Mouse (Mus musculus): ENCODE measurements at regions not wholly inside any gene's neighbourhood (a gene's known extent, or its start where the extent isn't known, plus 50 kb on each side); places are given as distances from the start of the nearest gene placed in this dataset.

GRCm38 (mm10) chr3:18295921-18296320, 347.7 kb downstream of the Cypt12 start:
- DNase-seq (ENCODE audit: extremely low spot score, low spot score) = no peak
- H3K27ac ChIP-seq = no peak overlapping the region
- 90% methylated on average over 4 of the region's 4 CpGs for WGBS

GRCm38 (mm10) chr3:18298699-18299098, 350.5 kb downstream of the Cypt12 start:
- H3K9me3 ChIP-seq = no peaks in the 10 kb centered on the region
- no peak overlapping the region for H3K4me3 ChIP-seq
- H3K4me1 ChIP-seq = no peaks in the 10 kb centered on the region
- H3K27ac ChIP-seq = no peak overlapping the region
- no peak for DNase-seq (ENCODE audit: extremely low spot score, low spot score)
- 96% methylated on average over 3 of the region's 3 CpGs for WGBS
- H3K27me3 ChIP-seq (ENCODE audit: poor library complexity, severe bottlenecking) = no peaks in the 10 kb centered on the region
- no peaks in the 10 kb centered on the region for H3K36me3 ChIP-seq (replicated peaks)

More at GRCm38 (mm10) chr3:18295921-18296320, 347.7 kb downstream of the Cypt12 start:
- no peaks in the 10 kb centered on the region for H3K27me3 ChIP-seq (ENCODE audit: poor library complexity, severe bottlenecking)
- H3K4me1 ChIP-seq = no peaks in the 10 kb centered on the region
- H3K9me3 ChIP-seq = no peaks in the 10 kb centered on the region
- no peaks in the 10 kb centered on the region for H3K36me3 ChIP-seq (replicated peaks)
- H3K4me3 ChIP-seq = no peak overlapping the region

- Histone ChIP-seq H3K27me3 (ENCODE audit: poor library complexity, severe bottlenecking) (no peaks in the 10 kb centered on the region), H3K4me3 (no peak overlapping the region), H3K27ac (no peak overlapping the region), H3K9me3 (no peaks in the 10 kb centered on the region), H3K36me3 (replicated peaks) (no peaks in the 10 kb centered on the region), H3K4me1 (no peaks in the 10 kb centered on the region)
- DNase-seq (ENCODE audit: extremely low spot score, low spot score) = no peak
- WGBS = 81% methylated on average over 2 of the region's 2 CpGs
Measured at GRCm38 (mm10) chr3:18299502-18299901, 351.3 kb downstream of the Cypt12 start.

- no peaks in the 10 kb centered on the region for H3K4me1 ChIP-seq
- DNase-seq (ENCODE audit: extremely low spot score, low spot score) = no peak
- H3K4me3 ChIP-seq = no peak overlapping the region
- H3K27ac ChIP-seq = no peak overlapping the region
- H3K36me3 ChIP-seq (replicated peaks) = no peaks in the 10 kb centered on the region
- H3K27me3 ChIP-seq (ENCODE audit: poor library complexity, severe bottlenecking) = no peaks in the 10 kb centered on the region
- 97% methylated on average over 2 of the region's 2 CpGs for WGBS
- H3K9me3 ChIP-seq = no peaks in the 10 kb centered on the region; the same call in 1 of the 2 replicates
Measured at GRCm38 (mm10) chr3:18319433-18319832, 371.2 kb downstream of the Cypt12 start.

GRCm38 (mm10) chr3:18333182-18333581, 385.0 kb downstream of the Cypt12 start:
- Histone ChIP-seq H3K4me3 (no peak overlapping the region), H3K36me3 (replicated peaks) (no peaks in the 10 kb centered on the region), H3K9me3 (no peaks in the 10 kb centered on the region), H3K4me1 (no peaks in the 10 kb centered on the region), H3K27ac (no peak overlapping the region), H3K27me3 (ENCODE audit: poor library complexity, severe bottlenecking) (no peaks in the 10 kb centered on the region)
- DNase-seq (ENCODE audit: extremely low spot score, low spot score) = no peak

- WGBS = 40% methylated on average over 1 of the region's 1 CpGs
- Histone ChIP-seq H3K36me3 (replicated peaks) (no peaks in the 10 kb centered on the region), H3K9me3 (no peaks in the 10 kb centered on the region), H3K4me3 (no peak overlapping the region), H3K27me3 (ENCODE audit: poor library complexity, severe bottlenecking) (no peaks in the 10 kb centered on the region), H3K27ac (no peak overlapping the region), H3K4me1 (no peaks in the 10 kb centered on the region)
- DNase-seq (ENCODE audit: extremely low spot score, low spot score) = no peak
Measured at GRCm38 (mm10) chr3:18339189-18339588, 391.0 kb downstream of the Cypt12 start.

- Histone ChIP-seq H3K36me3 (replicated peaks) (no peaks in the 10 kb centered on the region), H3K27me3 (ENCODE audit: poor library complexity, severe bottlenecking) (no peaks in the 10 kb centered on the region), H3K4me3 (no peak overlapping the region), H3K27ac (no peak overlapping the region), H3K9me3 (no peaks in the 10 kb centered on the region), H3K4me1 (no peaks in the 10 kb centered on the region)
- 89% methylated on average over 8 of the region's 8 CpGs for WGBS
- DNase-seq (ENCODE audit: extremely low spot score, low spot score) = no peak
Measured at GRCm38 (mm10) chr3:18341757-18342156, 393.5 kb downstream of the Cypt12 start.

- 88% methylated on average over 8 of the region's 8 CpGs for WGBS
- no peaks in the 10 kb centered on the region for H3K9me3 ChIP-seq
- H3K36me3 ChIP-seq (replicated peaks) = no peaks in the 10 kb centered on the region
- no peaks in the 10 kb centered on the region for H3K4me1 ChIP-seq
- H3K27me3 ChIP-seq (ENCODE audit: poor library complexity, severe bottlenecking) = no peaks in the 10 kb centered on the region
- no peak overlapping the region for H3K4me3 ChIP-seq
- no peak for DNase-seq (ENCODE audit: extremely low spot score, low spot score)
- H3K27ac ChIP-seq = no peak overlapping the region
Measured at GRCm38 (mm10) chr3:18378014-18379005, 430.1 kb downstream of the Cypt12 start.

- Histone ChIP-seq H3K27me3 (ENCODE audit: poor library complexity, severe bottlenecking) (no peaks in the 10 kb centered on the region), H3K9me3 (no peaks in the 10 kb centered on the region), H3K4me1 (no peaks in the 10 kb centered on the region), H3K27ac (no peak overlapping the region), H3K4me3 (no peak overlapping the region), H3K36me3 (replicated peaks) (no peaks in the 10 kb centered on the region)
- WGBS = 89% methylated on average over 4 of the region's 4 CpGs
- DNase-seq (ENCODE audit: extremely low spot score, low spot score) = no peak
Measured at GRCm38 (mm10) chr3:18421886-18422575, 473.8 kb downstream of the Cypt12 start.

GRCm38 (mm10) chr3:18428908-18429307, 480.7 kb downstream of the Cypt12 start:
- no peak for DNase-seq (ENCODE audit: extremely low spot score, low spot score)
- H3K4me3 ChIP-seq = no peak overlapping the region
- H3K9me3 ChIP-seq = no peaks in the 10 kb centered on the region
- H3K36me3 ChIP-seq (replicated peaks) = no peaks in the 10 kb centered on the region
- 96% methylated on average over 1 of the region's 1 CpGs for WGBS
- H3K27me3 ChIP-seq (ENCODE audit: poor library complexity, severe bottlenecking) = no peaks in the 10 kb centered on the region
- H3K4me1 ChIP-seq = no peaks in the 10 kb centered on the region
- H3K27ac ChIP-seq = no peak overlapping the region

GRCm38 (mm10) chr3:18438845-18439244, 490.6 kb downstream of the Cypt12 start:
- Histone ChIP-seq H3K27me3 (ENCODE audit: poor library complexity, severe bottlenecking) (no peaks in the 10 kb centered on the region), H3K4me1 (no peaks in the 10 kb centered on the region), H3K4me3 (no peak overlapping the region), H3K27ac (no peak overlapping the region), H3K36me3 (replicated peaks) (no peaks in the 10 kb centered on the region), H3K9me3 (no peaks in the 10 kb centered on the region)
- no peak for DNase-seq (ENCODE audit: extremely low spot score, low spot score)
- WGBS = 91% methylated on average over 5 of the region's 5 CpGs

GRCm38 (mm10) chr3:18452197-18452933, 504.2 kb downstream of the Cypt12 start:
- H3K36me3 ChIP-seq (replicated peaks) = no peaks in the 10 kb centered on the region
- H3K9me3 ChIP-seq = no peaks in the 10 kb centered on the region; the same call in 1 of the 2 replicates
- H3K4me3 ChIP-seq = no peak overlapping the region
- WGBS = 86% methylated on average over 3 of the region's 3 CpGs
- peaks cover 12% of the 10 kb centered on the region; the same call in 1 of the 2 replicates for H3K4me1 ChIP-seq
- no peaks in the 10 kb centered on the region for H3K27me3 ChIP-seq (ENCODE audit: poor library complexity, severe bottlenecking)
- H3K27ac ChIP-seq = no peak overlapping the region
- DNase-seq (ENCODE audit: extremely low spot score, low spot score) = no peak
